In genomic region chr11:68049261-68050165, GRCm38 (mm10) we compare ENCODE assay signal across 13 mouse cellular contexts.
DNase-seq lines count a peak whose midpoint lies in the region; ATAC-seq lines count a peak whose summit lies in the region.
"Had no signal": no experiment of that assay in that cellular context is flagged by ENCODE, and none has a peak within 500 bp of the region (broad histone marks: within the 10 kb centered on the region; RNA-seq: fewer than 3 reads in every experiment).

No protein-coding gene starts in this region.

- no peaks in the 10 kb centered on the region for H3K36me3 ChIP-seq in lung, embryonic 16.5 days (ENCODE audit: control insufficient read depth, insufficient read depth, low read length)
- no peaks in the 10 kb centered on the region for H3K36me3 ChIP-seq in limb, embryonic 10.5 days
- no peaks in the 10 kb centered on the region for H3K36me3 ChIP-seq in forebrain, embryonic 16.5 days (ENCODE audit: control insufficient read depth, insufficient read depth)
- H3K36me3 ChIP-seq: embryonic facial prominence, embryonic 15.5 days; forebrain, embryonic 15.5 days; heart, embryonic 15.5 days; intestine, embryonic 15.5 days had no signal

- peak; percentile 42 for DNase-seq in embryo, embryonic 10.5 days (ENCODE audit: low spot score)
- no peak for DNase-seq in embryo, embryonic 11 days
- no peak for DNase-seq in lung, postnatal 36 days
- DNase-seq in forelimb bud, embryonic 11.5 days (ENCODE audit: low read depth, low spot score) = peak; percentile 47
- DNase-seq in limb, embryonic 10.5 days (ENCODE audit: low spot score) = no peak
- DNase-seq: liver had no signal

- H3K9ac ChIP-seq in lung, embryonic 16.5 days (ENCODE audit: low read length) = no peak overlapping the region
- H3K9ac ChIP-seq in forebrain, embryonic 16.5 days (replicated peaks; ENCODE audit: low read depth, low read length) = no peak overlapping the region
- H3K9ac ChIP-seq: embryonic facial prominence, embryonic 15.5 days; forebrain, embryonic 15.5 days; heart, embryonic 15.5 days; intestine, embryonic 15.5 days had no signal

- peak; percentile 59 for ATAC-seq in lung, embryonic 16.5 days (ENCODE audit: low read depth)
- no peak for ATAC-seq in forebrain, embryonic 16.5 days
- ATAC-seq in megakaryocyte, adult 5-6 weeks (ENCODE audit: poor library complexity, severe bottlenecking) = no peak
- ATAC-seq: forebrain, embryonic 15.5 days; intestine, embryonic 15.5 days had no signal

- H3K4me1 ChIP-seq in lung, embryonic 16.5 days (replicated peaks; ENCODE audit: control insufficient read depth, insufficient read depth, low read length) = peaks cover 4% of the 10 kb centered on the region; the same call in 1 of the 2 replicates
- H3K4me1 ChIP-seq in limb, embryonic 10.5 days = peaks cover 21% of the 10 kb centered on the region
- H3K4me1 ChIP-seq in forebrain, embryonic 16.5 days (replicated peaks; ENCODE audit: control insufficient read depth, insufficient read depth, low read length) = no peaks in the 10 kb centered on the region
- H3K4me1 ChIP-seq: embryonic facial prominence, embryonic 15.5 days; intestine, embryonic 15.5 days had no signal

- no peak overlapping the region for H3K4me2 ChIP-seq in lung, embryonic 16.5 days (ENCODE audit: low read depth, low read length)
- no peak overlapping the region for H3K4me2 ChIP-seq in forebrain, embryonic 16.5 days (ENCODE audit: low read length)
- H3K4me2 ChIP-seq: embryonic facial prominence, embryonic 15.5 days; forebrain, embryonic 15.5 days; heart, embryonic 15.5 days; intestine, embryonic 15.5 days had no signal

- H3K4me3 ChIP-seq in lung, embryonic 16.5 days (ENCODE audit: low read length) = no peak overlapping the region
- H3K4me3 ChIP-seq in limb, embryonic 10.5 days = no peak overlapping the region
- no peak overlapping the region for H3K4me3 ChIP-seq in forebrain, embryonic 16.5 days (replicated peaks; ENCODE audit: low read length)
- H3K4me3 ChIP-seq: embryonic facial prominence, embryonic 15.5 days; forebrain, embryonic 15.5 days; heart, embryonic 15.5 days; intestine, embryonic 15.5 days had no signal

- H3K27me3 ChIP-seq in lung, embryonic 16.5 days (ENCODE audit: control insufficient read depth, insufficient read depth, low read depth, low read length) = no peaks in the 10 kb centered on the region
- H3K27me3 ChIP-seq in limb, embryonic 10.5 days (ENCODE audit: low read depth, poor library complexity, severe bottlenecking) = peaks cover 31% of the 10 kb centered on the region
- no peaks in the 10 kb centered on the region for H3K27me3 ChIP-seq in forebrain, embryonic 16.5 days (replicated peaks; ENCODE audit: control insufficient read depth, insufficient read depth, low read length)
- H3K27me3 ChIP-seq: embryonic facial prominence, embryonic 15.5 days; forebrain, embryonic 15.5 days; heart, embryonic 15.5 days; intestine, embryonic 15.5 days had no signal

- 57% methylated on average over 17 of the region's 17 CpGs for WGBS in lung, embryonic 16.5 days
- 84% methylated on average over 17 of the region's 17 CpGs for WGBS in limb, embryonic 10.5 days
- WGBS in forebrain, embryonic 16.5 days = 62% methylated on average over 17 of the region's 17 CpGs

- H3K9me3 ChIP-seq in lung, embryonic 16.5 days (ENCODE audit: control insufficient read depth, low read length) = no peaks in the 10 kb centered on the region
- no peaks in the 10 kb centered on the region for H3K9me3 ChIP-seq in limb, embryonic 10.5 days (replicated peaks)
- H3K9me3 ChIP-seq in forebrain, embryonic 16.5 days (ENCODE audit: control insufficient read depth, low read length) = no peaks in the 10 kb centered on the region
- H3K9me3 ChIP-seq: embryonic facial prominence, embryonic 15.5 days; forebrain, embryonic 15.5 days; heart, embryonic 15.5 days; intestine, embryonic 15.5 days had no signal

- no peak overlapping the region for H3K27ac ChIP-seq in lung, embryonic 16.5 days (ENCODE audit: low read length)
- 0 out of 2 replicates have a peak overlapping the region, but pooled peaks have one; percentile 19 for H3K27ac ChIP-seq in limb, embryonic 10.5 days
- no peak overlapping the region for H3K27ac ChIP-seq in forebrain, embryonic 16.5 days (ENCODE audit: low read length)
- H3K27ac ChIP-seq: embryonic facial prominence, embryonic 15.5 days; forebrain, embryonic 15.5 days; heart, embryonic 15.5 days; intestine, embryonic 15.5 days had no signal

Comparison
In these comparisons a context has a peak if more than half of its experiments do, and no peak if none do; other contexts are left out.
1. DNase-seq: peak in embryo, embryonic 10.5 days (single experiment) and forelimb bud, embryonic 11.5 days (single experiment); none in embryo, embryonic 11 days (single experiment), lung, postnatal 36 days (single experiment) and limb, embryonic 10.5 days (single experiment).